Mouse (Mus musculus) heart, adult 2 months (tissue): ENCODE results near the gene Pcgf6. TPM values are rescaled to one million over a fixed set of nuclear protein-coding genes. Genes with fewer than 3 reads are reported as not detected.

Source experiments
- DNase-seq, 2 experiments: peaks; one replicate each; pipeline ENCODE4 v3.0.0; 2021
- H3K27ac ChIP-seq: fragments of 200-600 bp; 2 replicates; pipeline ENCODE4 v1.8.1; 2022
- H3K27me3 ChIP-seq: fragments of 200-500 bp; 2 replicates; pipeline ENCODE4 v1.6.1; 2012; ENCODE audit warnings: mild to moderate bottlenecking, low read length, inconsistent platforms, mixed read lengths; ENCODE audit not compliant: control insufficient read depth, insufficient read depth
- H3K36me3 ChIP-seq: fragments of 200-500 bp; 2 replicates; pipeline ENCODE4 v1.6.1; 2012; ENCODE audit warnings: low read length, inconsistent platforms; ENCODE audit not compliant: control insufficient read depth, insufficient read depth
- H3K4me1 ChIP-seq: fragments of 200-500 bp; 2 replicates; pipeline ENCODE4 v1.6.1; 2011; ENCODE audit warnings: low read length; ENCODE audit not compliant: control insufficient read depth, insufficient read depth
- H3K4me3 ChIP-seq: fragments of 200-600 bp; 2 replicates; pipeline ENCODE4 v1.8.1; 2022
- H3K79me2 ChIP-seq: fragments of 200-500 bp; replicated peaks from 2 replicates; pipeline ENCODE4 v1.6.1; 2012; ENCODE audit warnings: mild to moderate bottlenecking, inconsistent platforms, low read length, moderate library complexity, mixed read lengths; ENCODE audit not compliant: control insufficient read depth, insufficient read depth
- H3K9ac ChIP-seq: fragments of 200-500 bp; 2 replicates; pipeline ENCODE4 v1.6.1; 2012; ENCODE audit warnings: low read depth, mild to moderate bottlenecking, control low read depth, inconsistent platforms, low read length, mixed read lengths
- CTCF ChIP-seq: fragments of 200-600 bp; IDR thresholded peaks from 2 replicates; pipeline ENCODE4 v1.8.1; 2022; ENCODE audit warnings: antibody characterized with exemption, mild to moderate bottlenecking, moderate library complexity
- EP300 ChIP-seq: fragments of 200-500 bp; IDR thresholded peaks from 2 replicates; pipeline ENCODE4 v1.6.1; 2011; ENCODE audit warnings: low read depth, low read length, control low read depth; ENCODE audit not compliant: insufficient read depth
- POLR2A ChIP-seq: fragments of 200-500 bp; IDR thresholded peaks from 2 replicates; pipeline ENCODE4 v1.6.1; 2011; ENCODE audit warnings: mild to moderate bottlenecking, low read depth, low read length, control low read depth; ENCODE audit not compliant: insufficient read depth
- WGBS: fragments of 180-500 bp; shearing (Covaris S2); methylation state at CpG from one replicate; pipeline ENCODE4 v1.1.7; 2018; 5-methylcytosine and 5-hydroxymethylcytosine counted together
- intact Hi-C: fragments of 180-260 bp; cut with DNase I; formaldehyde crosslinking; loops from one replicate; pipeline ENCODE4 v1.15.1; 2025
- polyA plus RNA-seq: library from polyadenylated mRNA; depleted of rRNA; stranded (reverse); fragments of >200 nt; gene quantifications from 2 replicates; pipeline ENCODE4 v1.2.3, GENCODE M21; 2012
- total RNA-seq, 2 experiments: library from RNA; stranded (reverse); gene quantifications; 2 replicates each; pipeline ENCODE4 v1.2.3; 2021

Pcgf6 gene
- total and polyA plus RNA-seq, 3 experiments: 2.5 to 3.2 (median 2.7) TPM

- no peak overlapping the region for H3K27ac ChIP-seq
- H3K9ac ChIP-seq: no peak overlapping the region
- no peaks in the 10 kb centered on the region for H3K4me1 ChIP-seq
- no peaks in the 10 kb centered on the region for H3K27me3 ChIP-seq
- intact Hi-C loops: no loop called here
- no peak overlapping the region for H3K4me3 ChIP-seq
- no peak for DNase-seq
- no peak for TF ChIP-seq CTCF
- no peak for TF ChIP-seq POLR2A
- TF ChIP-seq EP300: no peak
- H3K36me3 ChIP-seq: no peaks in the 10 kb centered on the region
- H3K79me2 ChIP-seq: no peaks in the 10 kb centered on the region
- 74% methylated on average over 4 of the region's 4 CpGs for WGBS
These were observed 28.0 kb downstream of the Pcgf6 start for GRCm38 (mm10) chr19:47022709-47023108.

GRCm38 (mm10) chr19:47019326-47019725 lies 31.4 kb downstream of the Pcgf6 start:
- no peak for DNase-seq
- Histone ChIP-seq H3K36me3 (no peaks in the 10 kb centered on the region), H3K4me3 (no peak overlapping the region), H3K27me3 (peaks cover 15% of the 10 kb centered on the region), H3K4me1 (no peaks in the 10 kb centered on the region; the same call in 1 of the 2 replicates), H3K9ac (no peak overlapping the region), H3K79me2 (no peaks in the 10 kb centered on the region), H3K27ac (no peak overlapping the region)
- TF ChIP-seq EP300 (no peak), CTCF (no peak), POLR2A (no peak)
- WGBS: 27% methylated on average over 6 of the region's 6 CpGs
- intact Hi-C loops: no loop called here

- 38% methylated on average over 2 of the region's 2 CpGs for WGBS
- no peak for DNase-seq
- Histone ChIP-seq H3K79me2 (no peaks in the 10 kb centered on the region), H3K4me3 (no peak overlapping the region), H3K36me3 (no peaks in the 10 kb centered on the region), H3K9ac (no peak overlapping the region), H3K27ac (no peak overlapping the region), H3K4me1 (no peaks in the 10 kb centered on the region; the same call in 1 of the 2 replicates), H3K27me3 (peaks cover 20% of the 10 kb centered on the region)
- no peak for TF ChIP-seq CTCF
- TF ChIP-seq EP300: no peak
- TF ChIP-seq POLR2A: no peak
- intact Hi-C loops: no loop called here
These were observed 32.4 kb downstream of the Pcgf6 start for GRCm38 (mm10) chr19:47018330-47018729.

- Histone ChIP-seq H3K27ac (no peak overlapping the region), H3K79me2 (no peaks in the 10 kb centered on the region), H3K9ac (no peak overlapping the region), H3K36me3 (no peaks in the 10 kb centered on the region), H3K27me3 (peaks cover 20% of the 10 kb centered on the region), H3K4me3 (no peak overlapping the region), H3K4me1 (no peaks in the 10 kb centered on the region; the same call in 1 of the 2 replicates)
- TF ChIP-seq CTCF: no peak
- no peak for TF ChIP-seq POLR2A
- no peak for TF ChIP-seq EP300
- WGBS: 14% methylated on average over 3 of the region's 3 CpGs
- no peak for DNase-seq
- intact Hi-C loops: no loop called here
These were observed 32.9 kb downstream of the Pcgf6 start for GRCm38 (mm10) chr19:47017831-47018230.

- Histone ChIP-seq H3K4me3 (no peak overlapping the region), H3K9ac (no peak overlapping the region), H3K79me2 (no peaks in the 10 kb centered on the region), H3K4me1 (no peaks in the 10 kb centered on the region; the same call in 1 of the 2 replicates), H3K27me3 (peaks cover 20% of the 10 kb centered on the region), H3K36me3 (no peaks in the 10 kb centered on the region), H3K27ac (no peak overlapping the region)
- 2% methylated on average over 15 of the region's 15 CpGs for WGBS
- intact Hi-C loops: no loop called here
- no peak for TF ChIP-seq CTCF
- TF ChIP-seq EP300: no peak
- no peak for TF ChIP-seq POLR2A
- peak; percentile 57 to 82 for DNase-seq
These were observed 34.2 kb downstream of the Pcgf6 start for GRCm38 (mm10) chr19:47016487-47016886.

- Histone ChIP-seq H3K79me2 (no peaks in the 10 kb centered on the region), H3K27ac (no peak overlapping the region), H3K4me1 (no peaks in the 10 kb centered on the region; the same call in 1 of the 2 replicates), H3K9ac (no peak overlapping the region), H3K36me3 (no peaks in the 10 kb centered on the region), H3K4me3 (no peak overlapping the region), H3K27me3 (peaks cover 20% of the 10 kb centered on the region)
- TF ChIP-seq EP300 (no peak), CTCF (no peak), POLR2A (no peak)
- no peak for DNase-seq
- intact Hi-C loops: no loop called here
- WGBS: 6% methylated on average over 9 of the region's 9 CpGs
These were observed 34.7 kb downstream of the Pcgf6 start for GRCm38 (mm10) chr19:47015965-47016364.
